Mouse (Mus musculus): Measurements from ENCODE around the gene Lpar6. TPM values are rescaled to one million over a fixed set of nuclear protein-coding genes. Genes with fewer than 3 reads are reported as not detected.

Gene Lpar6
- polyA plus RNA-seq, 1 experiment from 2014 or later = 16.0 TPM

DNA sequence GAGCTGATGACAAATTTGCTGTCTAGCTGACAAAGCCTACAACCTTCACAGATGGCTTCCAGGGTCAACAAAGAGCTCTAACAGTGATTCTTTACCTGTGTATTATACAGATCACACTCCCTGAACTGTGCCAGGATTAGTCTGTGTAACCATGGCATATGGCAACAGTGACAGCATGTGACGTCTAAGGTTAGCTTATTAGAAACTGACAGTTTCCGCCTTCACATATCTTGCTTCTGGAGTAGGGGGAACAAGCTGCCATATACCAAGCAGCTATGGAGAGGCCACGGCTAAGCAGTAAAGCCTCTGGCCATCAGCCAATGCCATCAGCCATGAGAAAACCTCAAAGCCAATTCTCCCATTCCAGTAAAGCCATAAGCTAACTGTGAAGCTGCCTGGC is 11.3 kb upstream of the Lpar6 start:
- no peak overlapping the region for H3K9ac ChIP-seq (ENCODE audit: low read length)
- no peaks in the 10 kb centered on the region for H3K36me3 ChIP-seq (ENCODE audit: control insufficient read depth, insufficient read depth, low read length)
- WGBS = 82% methylated on average over 3 of the region's 3 CpGs
- ATAC-seq (ENCODE audit: insufficient read depth, low FRiP score, low TSS enrichment) = no peak
- H3K4me3 ChIP-seq (ENCODE audit: low read depth, low read length) = no peak overlapping the region
- H3K27me3 ChIP-seq (ENCODE audit: control insufficient read depth, insufficient read depth, low read length) = no peaks in the 10 kb centered on the region
- H3K9me3 ChIP-seq (ENCODE audit: control insufficient read depth, low read length) = no peaks in the 10 kb centered on the region
- no peak overlapping the region for H3K4me2 ChIP-seq (ENCODE audit: low read depth)
- H3K27ac ChIP-seq (ENCODE audit: low read depth, low read length) = no peak overlapping the region
- DNase-seq (ENCODE audit: low spot score) = no peak
- H3K4me1 ChIP-seq (ENCODE audit: control insufficient read depth, insufficient read depth, low read length) = no peaks in the 10 kb centered on the region

DNA sequence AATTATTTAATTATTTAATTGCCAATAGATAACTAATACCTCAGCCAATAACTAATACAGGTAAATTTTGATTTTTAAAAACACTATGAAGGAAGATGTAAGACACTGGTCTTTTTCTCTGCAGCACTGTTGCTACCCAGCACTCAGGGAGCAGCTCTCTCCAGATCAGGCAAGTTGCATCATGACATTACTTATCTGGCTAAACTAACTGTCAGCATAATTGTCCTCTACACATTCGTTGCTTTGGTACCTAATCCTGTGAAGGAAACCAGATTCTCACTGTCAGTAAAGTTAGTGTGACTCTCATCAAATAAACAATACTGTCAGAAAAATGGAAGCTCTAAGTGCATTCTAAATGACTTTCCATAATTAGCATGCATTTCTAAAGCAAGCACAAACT is 10.8 kb upstream of the Lpar6 start:
- H3K9ac ChIP-seq (ENCODE audit: low read length) = no peak overlapping the region
- 62% methylated on average over 1 of the region's 1 CpGs for WGBS
- no peaks in the 10 kb centered on the region for H3K36me3 ChIP-seq (ENCODE audit: control insufficient read depth, insufficient read depth, low read length)
- DNase-seq (ENCODE audit: low spot score) (no peak), ATAC-seq (ENCODE audit: insufficient read depth, low FRiP score, low TSS enrichment) (no peak)
- H3K4me1 ChIP-seq (ENCODE audit: control insufficient read depth, insufficient read depth, low read length) = no peaks in the 10 kb centered on the region
- no peak overlapping the region for H3K27ac ChIP-seq (ENCODE audit: low read depth, low read length)
- H3K9me3 ChIP-seq (ENCODE audit: control insufficient read depth, low read length) = no peaks in the 10 kb centered on the region
- no peak overlapping the region for H3K4me2 ChIP-seq (ENCODE audit: low read depth)
- H3K4me3 ChIP-seq (ENCODE audit: low read depth, low read length) = no peak overlapping the region
- no peaks in the 10 kb centered on the region for H3K27me3 ChIP-seq (ENCODE audit: control insufficient read depth, insufficient read depth, low read length)

DNA sequence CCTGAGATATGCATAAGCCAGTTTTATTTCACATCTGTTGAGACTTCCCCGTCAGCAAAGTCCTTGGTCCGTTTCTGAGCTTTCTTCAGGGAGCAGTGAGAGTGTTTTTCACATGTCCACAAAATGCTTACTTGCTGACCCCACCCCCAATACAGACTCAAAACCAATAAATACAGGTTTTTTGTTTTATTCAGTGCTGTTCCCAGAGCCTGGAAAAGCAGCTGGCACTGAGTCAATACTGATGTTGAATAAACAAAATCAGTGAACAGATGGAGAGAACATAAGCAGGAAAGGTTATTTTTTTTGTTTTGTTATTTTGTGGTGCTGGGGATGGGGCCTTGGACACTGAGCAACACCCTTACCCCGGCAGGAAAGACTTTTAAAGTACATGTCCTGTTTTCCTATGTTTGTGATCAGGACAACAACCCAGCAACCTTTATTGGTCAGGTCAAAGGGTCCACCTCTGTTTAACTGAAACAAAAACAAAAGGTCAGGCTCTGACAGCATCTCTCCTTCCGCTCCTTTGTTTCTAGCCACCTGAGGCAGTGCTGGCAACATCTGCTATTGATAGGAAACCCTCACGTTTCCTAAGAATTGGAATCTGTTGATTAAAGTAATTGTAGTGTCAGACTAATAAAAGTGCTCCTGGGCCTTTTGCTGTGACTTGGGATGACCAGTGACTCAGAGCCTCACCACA is 6.3 kb upstream of the Lpar6 start:
- H3K9me3 ChIP-seq (ENCODE audit: control insufficient read depth, low read length) = no peaks in the 10 kb centered on the region
- 26% methylated on average over 5 of the region's 5 CpGs for WGBS
- no peak overlapping the region for H3K9ac ChIP-seq (ENCODE audit: low read length)
- H3K36me3 ChIP-seq (ENCODE audit: control insufficient read depth, insufficient read depth, low read length) = no peaks in the 10 kb centered on the region
- ATAC-seq (ENCODE audit: insufficient read depth, low FRiP score, low TSS enrichment) (no peak), DNase-seq (ENCODE audit: low spot score) (no peak)
- peaks cover 5% of the 10 kb centered on the region; the same call in 1 of the 2 replicates for H3K4me1 ChIP-seq (ENCODE audit: control insufficient read depth, insufficient read depth, low read length)
- H3K27me3 ChIP-seq (ENCODE audit: control insufficient read depth, insufficient read depth, low read length) = no peaks in the 10 kb centered on the region
- H3K4me3 ChIP-seq (ENCODE audit: low read depth, low read length) = no peak overlapping the region
- H3K27ac ChIP-seq (ENCODE audit: low read depth, low read length) = no peak overlapping the region
- no peak overlapping the region for H3K4me2 ChIP-seq (ENCODE audit: low read depth)

DNA sequence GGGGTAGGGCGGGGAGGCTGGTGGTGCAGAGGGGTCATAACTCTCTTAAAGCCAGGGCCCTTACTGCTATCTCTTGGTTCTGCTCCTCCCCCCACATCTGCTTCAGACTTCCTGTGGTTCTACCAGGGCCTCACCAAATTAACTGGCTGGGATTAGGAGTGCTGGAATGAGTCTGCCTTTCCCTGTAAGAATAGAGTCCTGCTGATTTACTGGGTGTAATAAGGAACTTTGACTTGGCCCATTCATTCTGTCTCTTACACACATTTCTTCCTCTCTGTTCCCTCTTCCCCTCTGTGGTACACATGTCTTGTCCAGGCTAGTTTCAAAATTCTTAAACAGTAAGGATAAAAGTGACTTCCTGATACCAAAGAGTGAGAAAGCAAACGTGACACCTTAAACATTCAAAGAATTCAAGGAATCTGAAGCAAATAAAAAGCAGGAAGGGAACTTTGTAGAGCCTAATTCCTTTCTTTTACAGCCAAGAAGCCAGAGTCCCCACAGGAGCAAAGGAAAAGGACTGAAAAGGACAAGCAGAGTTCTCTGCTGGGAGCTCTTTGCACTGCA is 3.1 kb upstream of the Lpar6 start:
- 5% methylated on average over 2 of the region's 2 CpGs for WGBS
- H3K27ac ChIP-seq (ENCODE audit: low read depth, low read length) = peak overlapping the region; percentile 51

DNA sequence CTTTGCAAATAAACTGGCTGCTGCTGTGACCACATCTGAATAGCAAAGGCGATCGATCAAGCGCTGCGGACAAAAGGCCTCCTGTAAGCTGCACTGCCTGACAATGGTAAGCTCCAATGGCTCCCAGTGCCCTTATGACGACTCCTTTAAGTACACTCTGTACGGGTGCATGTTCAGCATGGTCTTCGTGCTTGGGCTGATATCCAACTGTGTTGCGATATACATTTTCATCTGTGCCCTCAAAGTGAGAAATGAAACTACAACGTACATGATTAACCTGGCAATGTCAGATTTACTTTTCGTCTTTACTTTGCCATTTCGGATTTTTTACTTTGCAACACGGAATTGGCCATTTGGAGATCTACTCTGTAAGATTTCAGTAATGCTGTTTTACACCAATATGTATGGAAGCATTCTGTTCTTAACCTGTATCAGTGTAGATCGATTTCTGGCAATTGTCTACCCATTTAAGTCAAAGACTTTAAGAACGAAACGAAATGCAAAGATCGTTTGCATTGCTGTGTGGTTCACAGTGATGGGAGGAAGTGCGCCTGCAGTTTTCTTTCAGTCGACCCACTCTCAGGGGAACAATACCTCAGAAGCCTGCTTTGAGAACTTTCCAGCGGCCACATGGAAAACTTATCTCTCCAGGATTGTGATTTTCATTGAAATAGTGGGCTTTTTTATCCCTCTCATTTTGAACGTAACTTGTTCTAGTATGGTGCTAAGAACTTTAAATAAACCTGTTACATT is 979 bp downstream of the Lpar6 start:
- WGBS = under 1% methylated on average over 20 of the region's 20 CpGs
- ATAC-seq (ENCODE audit: insufficient read depth, low FRiP score, low TSS enrichment) = peak; percentile 92
- Histone ChIP-seq H3K4me3 (ENCODE audit: low read depth, low read length) (peak overlapping the region; percentile 45), H3K27me3 (ENCODE audit: control insufficient read depth, insufficient read depth, low read length) (no peaks in the 10 kb centered on the region), H3K9ac (ENCODE audit: low read length) (peak overlapping the region; percentile 70), H3K36me3 (ENCODE audit: control insufficient read depth, insufficient read depth, low read length) (no peaks in the 10 kb centered on the region), H3K4me1 (ENCODE audit: control insufficient read depth, insufficient read depth, low read length) (peaks cover 5% of the 10 kb centered on the region; the same call in 1 of the 2 replicates), H3K9me3 (ENCODE audit: control insufficient read depth, low read length) (no peaks in the 10 kb centered on the region), H3K4me2 (ENCODE audit: low read depth) (peak overlapping the region; percentile 37), H3K27ac (ENCODE audit: low read depth, low read length) (peak overlapping the region; percentile 95)
- peak; percentile 84 for DNase-seq (ENCODE audit: low spot score)

More for the DNA sequence above, 3.1 kb upstream of the Lpar6 start:
- no peak overlapping the region for H3K4me3 ChIP-seq (ENCODE audit: low read depth, low read length)
- DNase-seq (ENCODE audit: low spot score) = peak; percentile 27
- no peak overlapping the region for H3K4me2 ChIP-seq (ENCODE audit: low read depth)
- no peaks in the 10 kb centered on the region for H3K27me3 ChIP-seq (ENCODE audit: control insufficient read depth, insufficient read depth, low read length)
- H3K9me3 ChIP-seq (ENCODE audit: control insufficient read depth, low read length) = no peaks in the 10 kb centered on the region
- no peak overlapping the region for H3K9ac ChIP-seq (ENCODE audit: low read length)
- H3K4me1 ChIP-seq (ENCODE audit: control insufficient read depth, insufficient read depth, low read length) = peaks cover 5% of the 10 kb centered on the region; the same call in 1 of the 2 replicates
- no peaks in the 10 kb centered on the region for H3K36me3 ChIP-seq (ENCODE audit: control insufficient read depth, insufficient read depth, low read length)
- ATAC-seq (ENCODE audit: insufficient read depth, low FRiP score, low TSS enrichment) = peak; percentile 36

DNA sequence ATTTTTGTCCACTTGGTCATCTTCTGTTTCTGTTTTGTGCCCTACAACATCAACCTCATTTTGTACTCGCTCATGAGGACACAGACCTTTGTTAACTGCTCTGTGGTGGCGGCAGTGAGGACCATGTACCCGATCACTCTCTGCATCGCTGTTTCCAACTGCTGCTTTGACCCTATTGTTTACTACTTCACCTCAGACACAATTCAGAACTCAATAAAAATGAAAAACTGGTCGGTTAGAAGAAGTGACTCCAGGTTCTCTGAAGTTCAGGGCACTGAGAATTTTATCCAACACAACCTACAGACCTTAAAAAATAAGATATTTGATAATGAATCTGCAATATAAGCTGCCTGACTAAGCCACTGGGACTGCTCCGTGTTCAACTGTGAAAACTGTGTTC is 1.6 kb downstream of the Lpar6 start:
- Histone ChIP-seq H3K27me3 (ENCODE audit: control insufficient read depth, insufficient read depth, low read length) (no peaks in the 10 kb centered on the region), H3K4me3 (ENCODE audit: low read depth, low read length) (peak overlapping the region; percentile 45), H3K4me2 (ENCODE audit: low read depth) (peak overlapping the region; percentile 37), H3K9ac (ENCODE audit: low read length) (peak overlapping the region; percentile 70), H3K36me3 (ENCODE audit: control insufficient read depth, insufficient read depth, low read length) (no peaks in the 10 kb centered on the region), H3K4me1 (ENCODE audit: control insufficient read depth, insufficient read depth, low read length) (peaks cover 3% of the 10 kb centered on the region; the same call in 1 of the 2 replicates), H3K27ac (ENCODE audit: low read depth, low read length) (peak overlapping the region; percentile 95), H3K9me3 (ENCODE audit: control insufficient read depth, low read length) (no peaks in the 10 kb centered on the region)
- ATAC-seq (ENCODE audit: insufficient read depth, low FRiP score, low TSS enrichment) = peak; percentile 51; the same call in 1 of the 2 replicates
- WGBS = under 1% methylated on average over 6 of the region's 6 CpGs
- peak; percentile 55 for DNase-seq (ENCODE audit: low spot score)

DNA sequence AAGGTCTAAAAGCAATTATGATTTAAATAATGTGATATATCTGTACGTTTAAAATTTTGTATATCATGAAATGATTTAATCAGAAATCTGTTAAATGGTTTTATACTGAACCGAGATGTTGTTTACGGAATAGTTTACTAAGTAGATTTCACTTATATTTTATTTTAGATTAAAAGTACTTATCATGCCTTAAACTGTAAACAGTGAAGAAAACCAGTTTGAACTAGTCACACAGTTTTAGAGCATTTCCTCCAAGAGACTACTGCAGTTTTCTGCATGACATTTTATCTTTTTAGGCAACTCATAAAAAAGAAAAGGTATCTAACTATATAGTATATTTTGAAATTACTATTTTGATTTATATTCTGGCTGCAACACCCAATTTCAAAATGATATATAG is 2.2 kb downstream of the Lpar6 start:
- Histone ChIP-seq H3K27ac (ENCODE audit: low read depth, low read length) (no peak overlapping the region), H3K4me1 (ENCODE audit: control insufficient read depth, insufficient read depth, low read length) (peaks cover 1% of the 10 kb centered on the region; the same call in 1 of the 2 replicates), H3K4me2 (ENCODE audit: low read depth) (no peak overlapping the region), H3K9me3 (ENCODE audit: control insufficient read depth, low read length) (no peaks in the 10 kb centered on the region), H3K4me3 (ENCODE audit: low read depth, low read length) (no peak overlapping the region), H3K27me3 (ENCODE audit: control insufficient read depth, insufficient read depth, low read length) (no peaks in the 10 kb centered on the region), H3K9ac (ENCODE audit: low read length) (no peak overlapping the region), H3K36me3 (ENCODE audit: control insufficient read depth, insufficient read depth, low read length) (no peaks in the 10 kb centered on the region)
- DNase-seq (ENCODE audit: low spot score) = no peak
- no peak for ATAC-seq (ENCODE audit: insufficient read depth, low FRiP score, low TSS enrichment)
- 47% methylated on average over 3 of the region's 3 CpGs for WGBS

DNA sequence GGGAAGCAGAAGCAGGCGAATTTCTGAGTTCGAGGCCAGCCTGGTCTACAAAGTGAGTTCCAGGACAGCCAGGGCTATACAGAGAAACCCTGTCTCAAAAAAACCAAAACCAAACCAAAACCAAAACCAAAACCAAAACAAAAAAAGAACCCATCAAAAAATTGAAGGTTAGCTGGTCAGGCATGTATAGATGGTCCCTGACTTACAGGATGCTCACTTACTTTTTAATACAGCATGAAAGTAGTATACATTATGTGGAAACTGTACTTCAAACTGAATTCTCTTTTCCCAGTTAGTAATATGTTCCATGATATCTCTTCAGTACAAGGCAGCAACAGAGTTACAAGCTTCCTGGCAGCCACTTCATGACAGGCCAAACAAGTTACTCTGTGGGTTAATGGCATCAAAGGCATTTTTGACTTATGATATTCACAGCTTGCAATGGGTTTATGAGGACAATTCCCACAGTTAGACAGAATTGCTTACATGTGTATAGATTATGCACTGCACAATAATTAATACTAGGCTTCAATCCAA is 6.4 kb downstream of the Lpar6 start:
- H3K27me3 ChIP-seq (ENCODE audit: control insufficient read depth, insufficient read depth, low read length) = no peaks in the 10 kb centered on the region
- no peak overlapping the region for H3K9ac ChIP-seq (ENCODE audit: low read length)
- DNase-seq (ENCODE audit: low spot score) (no peak), ATAC-seq (ENCODE audit: insufficient read depth, low FRiP score, low TSS enrichment) (no peak)
- no peak overlapping the region for H3K4me2 ChIP-seq (ENCODE audit: low read depth)
- no peak overlapping the region for H3K27ac ChIP-seq (ENCODE audit: low read depth, low read length)
- no peak overlapping the region for H3K4me3 ChIP-seq (ENCODE audit: low read depth, low read length)
- H3K9me3 ChIP-seq (ENCODE audit: control insufficient read depth, low read length) = no peaks in the 10 kb centered on the region
- H3K4me1 ChIP-seq (ENCODE audit: control insufficient read depth, insufficient read depth, low read length) = no peaks in the 10 kb centered on the region
- no peaks in the 10 kb centered on the region for H3K36me3 ChIP-seq (ENCODE audit: control insufficient read depth, insufficient read depth, low read length)
- WGBS = 90% methylated on average over 2 of the region's 2 CpGs
